Mouse (Mus musculus): Measurements from ENCODE around the gene Ptgis. TPM values are rescaled to one million over a fixed set of nuclear protein-coding genes. Genes with fewer than 3 reads are reported as not detected.

The Ptgis gene
- total RNA-seq, 2 experiments from 2014 or later = 1.5 to 2.4 TPM

DNA sequence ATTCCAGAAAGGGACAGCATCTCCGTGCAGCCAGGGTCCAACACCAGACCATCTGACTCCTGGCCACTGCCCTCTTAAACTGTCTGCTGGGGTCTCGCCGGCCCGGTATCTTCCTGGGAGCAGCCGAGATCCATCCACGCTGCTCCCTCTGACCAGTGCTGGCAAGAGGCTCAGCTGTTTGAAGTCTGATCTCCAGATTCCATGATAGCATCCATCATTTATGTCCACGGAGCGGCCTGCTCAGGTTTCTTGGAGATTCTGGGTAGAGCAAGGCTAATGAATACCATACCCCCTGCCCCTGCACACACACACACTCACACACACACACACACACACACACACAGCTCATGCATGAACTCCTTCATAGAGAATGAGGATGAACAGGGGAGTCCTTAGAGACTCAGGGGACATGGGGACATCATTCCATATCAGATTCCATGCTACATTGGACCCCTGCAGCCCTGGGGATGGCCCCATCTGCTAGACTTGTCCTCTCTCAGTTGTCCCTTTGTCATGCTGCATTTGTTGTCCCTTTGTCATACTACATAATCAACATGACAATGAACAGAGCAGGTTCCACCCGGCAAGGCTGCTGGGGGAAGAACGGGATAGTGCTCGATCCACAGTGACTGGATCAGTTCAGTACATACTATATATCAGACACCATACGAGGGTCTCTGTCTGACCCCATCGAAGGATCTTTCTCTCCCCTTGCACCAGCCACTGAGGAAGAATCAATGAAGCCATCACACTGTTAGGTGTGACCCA is 41.6 kb downstream of the Ptgis start:
- no peak for DNase-seq (ENCODE audit: low spot score in 2 of 2)

DNA sequence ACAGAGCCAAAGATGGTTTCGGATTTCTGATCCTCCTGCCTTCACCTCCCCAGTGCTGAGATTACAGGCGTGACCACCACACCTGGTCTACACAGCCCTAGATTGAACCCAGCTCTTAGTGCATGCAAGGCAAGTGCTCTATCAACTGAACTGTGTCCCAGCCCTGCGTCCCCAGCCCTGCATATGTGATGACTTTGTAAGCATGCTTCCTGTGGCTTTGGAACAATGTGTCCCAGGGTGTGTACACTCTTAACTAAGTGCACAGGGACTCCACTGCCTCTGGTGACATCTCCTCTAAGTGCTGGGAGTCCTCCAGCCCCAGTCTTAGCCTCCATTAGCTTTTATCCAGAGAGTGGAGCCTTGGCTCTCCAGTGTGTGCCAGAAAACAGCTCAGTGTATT is 47.0 kb downstream of the Ptgis start:
- no peak for DNase-seq (ENCODE audit: low spot score in 2 of 2)

DNA sequence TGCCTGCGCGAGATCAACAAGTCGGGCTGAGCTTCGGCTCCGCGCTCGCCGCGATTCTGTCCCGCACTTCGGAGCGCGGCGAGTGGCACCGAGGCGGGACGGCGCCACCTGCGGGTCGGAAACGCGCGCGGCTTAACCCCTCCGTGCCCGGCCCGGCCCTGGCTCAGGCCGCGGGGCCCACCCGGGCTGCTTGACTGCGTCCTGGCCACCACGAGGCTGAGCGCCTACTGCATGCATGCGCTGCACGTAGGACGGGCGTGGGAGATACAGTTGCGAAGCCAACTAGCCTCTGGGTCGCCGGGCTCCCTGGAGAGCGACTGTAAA is 50.4 kb downstream of the Ptgis start, which contains the start of gene Kcnb1:
Gene Kcnb1 (minus strand): TSS at position 80 of the 324 bp plus-strand sequence.
- DNase-seq (ENCODE audit: low spot score in 2 of 2) = peak; percentile 81 to 86

DNA sequence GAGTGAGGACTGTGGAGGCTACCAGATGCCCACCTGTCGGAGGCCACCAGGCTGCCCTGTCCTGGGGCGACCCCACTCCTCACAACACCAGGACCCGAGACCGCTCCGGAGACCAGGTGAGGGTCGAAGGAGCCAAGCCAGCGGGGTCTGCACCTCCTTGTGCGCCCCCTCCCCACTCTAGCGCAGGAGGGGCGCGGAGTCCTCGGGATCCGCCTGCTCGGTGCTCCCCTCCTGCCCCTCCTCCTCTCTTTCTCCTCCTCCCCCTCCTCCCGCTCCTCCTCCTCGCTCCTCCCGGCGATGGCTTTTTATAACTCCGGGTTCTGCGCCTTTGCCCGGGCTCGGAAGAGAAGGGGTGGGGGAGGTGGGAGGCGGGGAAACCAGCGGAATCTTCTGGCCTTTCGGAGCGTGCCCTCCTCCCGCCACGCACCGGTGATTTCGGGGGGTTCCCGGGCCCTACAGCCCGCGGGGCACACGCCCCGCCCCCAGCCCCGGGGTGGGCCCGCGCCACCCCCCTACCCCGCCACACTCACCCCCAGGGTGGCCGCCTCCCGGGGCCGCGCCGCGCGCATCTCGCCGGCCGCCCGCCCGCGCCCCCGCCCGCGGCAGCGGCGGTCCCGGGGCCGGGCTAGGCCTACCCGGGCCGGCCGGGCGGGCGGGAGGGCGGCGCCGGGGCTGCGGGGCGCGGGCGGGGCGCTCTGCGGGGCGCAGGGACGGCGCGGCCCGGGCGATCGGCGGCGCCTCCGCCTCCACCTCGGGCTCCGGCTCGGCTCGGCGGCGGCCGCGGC is 50.9 kb downstream of the Ptgis start:
- peak in 1 of 2 experiments; percentile 58 for DNase-seq (ENCODE audit: low spot score in 2 of 2)

DNA sequence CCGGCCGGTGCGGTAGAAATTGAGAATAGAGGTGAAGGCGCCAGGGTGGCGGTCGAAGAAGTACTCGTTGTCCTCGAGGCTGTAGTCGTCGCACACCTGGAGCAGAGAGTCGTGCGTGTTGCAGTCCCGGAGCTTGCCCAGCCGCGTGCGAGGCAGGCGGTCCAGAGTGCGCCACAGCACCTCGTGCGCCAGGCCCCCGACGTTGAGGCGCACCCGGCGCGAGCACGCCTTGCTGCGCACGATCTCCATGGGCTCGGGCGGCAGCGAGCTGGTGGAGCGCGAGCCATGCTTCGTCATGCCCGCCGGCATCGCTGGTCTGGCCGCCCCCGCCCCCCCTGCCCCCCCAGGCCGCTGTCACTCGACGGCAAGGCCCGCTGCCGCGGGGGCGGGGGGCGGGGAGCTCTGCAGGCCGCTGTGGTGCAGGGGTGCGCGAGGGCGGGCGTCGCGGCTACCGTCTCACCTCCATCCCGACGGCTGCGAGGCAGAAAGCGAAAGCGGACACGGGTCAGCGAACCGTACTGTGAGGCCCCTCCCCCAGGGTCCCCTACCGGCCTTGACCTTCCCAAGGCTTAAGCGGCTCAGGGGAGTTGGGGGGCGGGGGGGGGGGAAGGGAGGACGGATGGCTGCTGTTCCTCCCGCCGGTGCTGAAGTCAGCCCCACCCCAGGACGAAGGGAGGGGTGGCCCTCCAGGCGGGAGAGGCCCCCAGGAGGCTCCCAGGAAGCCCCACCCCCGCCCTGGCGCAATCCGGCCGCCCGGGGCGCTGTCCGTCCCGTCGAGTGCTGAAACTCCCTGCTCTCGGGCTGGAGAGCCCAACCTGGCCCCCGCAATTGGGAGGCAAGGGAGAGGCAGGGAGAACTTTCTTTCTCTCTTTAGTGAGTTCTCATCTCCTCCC is 51.8 kb downstream of the Ptgis start:
- no peak for DNase-seq (ENCODE audit: low spot score in 2 of 2)

DNA sequence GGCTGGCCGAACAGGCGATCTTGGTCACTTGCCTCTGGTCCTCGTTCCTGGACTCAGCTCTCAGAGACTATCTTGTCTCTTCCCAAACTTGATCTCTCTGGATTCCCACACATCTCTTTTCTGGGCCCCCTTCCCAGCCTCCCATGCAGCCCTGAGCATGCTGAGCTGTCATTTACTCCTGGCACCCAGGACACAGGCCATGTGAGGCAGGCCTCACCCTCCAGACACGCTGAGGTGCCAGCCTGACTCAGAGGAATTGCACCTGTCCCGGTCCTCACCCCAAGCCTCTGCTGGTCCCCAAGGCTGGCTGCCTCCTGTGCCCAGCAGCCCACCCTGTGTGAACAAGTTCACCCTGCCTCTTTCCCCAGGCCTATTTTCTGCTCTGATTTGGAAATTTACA is 53.3 kb downstream of the Ptgis start:
- DNase-seq (ENCODE audit: low spot score in 2 of 2) = no peak

DNA sequence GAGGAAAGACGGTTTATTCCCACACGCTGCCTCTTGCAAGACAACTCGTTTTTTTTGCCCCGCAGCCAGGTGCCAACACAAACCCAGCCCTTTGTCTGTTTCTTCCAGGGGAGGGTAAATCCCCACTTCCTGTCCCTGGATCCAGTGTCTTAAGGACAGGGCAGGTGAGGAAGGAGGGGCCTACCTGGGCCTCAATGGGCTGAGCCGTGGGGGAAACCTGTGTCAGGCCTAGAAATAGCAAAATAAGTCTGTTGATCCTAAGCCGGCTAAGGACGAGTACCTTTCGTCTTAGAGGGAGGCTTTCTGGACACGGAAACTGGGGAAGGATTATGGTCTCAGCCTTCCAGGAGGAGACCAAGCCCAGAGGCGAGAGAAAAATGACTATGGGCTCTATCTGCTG is 53.9 kb downstream of the Ptgis start:
- no peak for DNase-seq (ENCODE audit: low spot score in 2 of 2)

DNA sequence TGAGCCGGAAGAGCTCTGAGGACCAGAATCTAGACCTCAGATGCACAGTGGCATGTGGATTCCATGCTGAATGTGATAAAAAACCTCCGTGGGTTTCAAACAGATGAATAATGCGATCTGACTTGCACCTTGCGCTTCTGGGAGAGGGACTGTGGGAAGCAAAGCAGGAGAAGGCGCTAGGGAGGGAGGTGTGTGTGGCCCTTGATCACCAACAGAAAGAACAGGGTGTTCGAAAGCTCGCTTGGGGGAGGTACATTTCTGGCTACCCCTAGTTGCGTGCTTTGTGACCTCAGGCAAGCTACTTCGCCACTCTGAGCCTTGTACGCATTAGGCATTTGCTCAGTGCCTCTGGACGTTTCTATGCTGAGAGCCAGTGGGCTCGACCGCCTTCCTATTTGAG is 54.4 kb downstream of the Ptgis start:
- DNase-seq (ENCODE audit: low spot score in 2 of 2) = no peak

DNA sequence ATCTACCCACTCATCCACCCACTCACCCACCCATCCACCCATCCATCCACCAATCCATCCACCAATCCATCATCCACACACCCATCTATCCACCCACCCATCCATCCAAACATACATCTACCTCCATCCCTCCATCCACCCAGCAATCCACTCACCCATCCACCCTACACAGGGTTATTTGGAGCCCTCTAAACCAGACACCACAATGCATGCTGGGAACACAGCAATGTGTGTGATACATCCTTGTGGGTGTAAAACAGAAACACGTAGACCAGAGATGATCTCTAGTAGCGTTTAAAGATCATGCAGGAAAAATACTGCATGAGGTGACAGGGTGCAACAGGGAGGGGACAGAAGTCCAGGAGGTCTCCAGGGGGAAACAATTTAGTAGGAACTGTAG is 55.0 kb downstream of the Ptgis start:
- no peak for DNase-seq (ENCODE audit: low spot score in 2 of 2)

DNA sequence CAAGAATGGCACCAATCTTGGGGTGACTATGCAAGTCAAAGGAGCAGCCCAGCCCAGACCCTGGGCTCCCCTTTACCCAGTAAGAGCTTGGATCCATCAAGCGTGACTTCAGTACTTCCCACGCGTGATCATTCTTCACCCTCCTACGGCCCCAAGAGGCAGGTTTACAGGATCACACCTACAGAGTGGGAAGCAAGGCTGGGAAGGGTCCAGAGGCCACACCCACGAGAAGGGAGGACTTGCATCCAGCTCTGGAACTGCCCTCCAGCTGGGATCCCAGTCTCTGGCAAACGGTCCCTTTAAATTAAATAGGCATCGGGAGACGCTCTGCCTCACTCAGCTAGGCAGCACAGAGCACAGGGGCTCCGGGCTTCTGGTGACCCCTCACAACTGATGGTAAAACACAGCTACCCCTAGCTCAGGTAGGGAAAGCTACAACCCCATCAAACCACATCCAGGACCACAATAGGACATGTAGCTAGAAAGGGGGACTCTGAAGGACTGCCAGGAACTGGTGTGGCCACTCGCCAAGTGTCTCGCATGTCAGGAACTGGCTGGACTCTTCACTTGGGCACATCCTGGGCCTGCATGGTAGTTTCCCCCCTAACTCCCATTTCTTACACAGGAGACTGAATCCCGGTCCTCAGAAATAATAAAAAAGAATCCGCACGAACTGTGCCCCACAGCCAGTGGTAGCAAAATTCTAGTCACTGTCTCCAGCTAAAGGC is 58.6 kb downstream of the Ptgis start:
- no peak for DNase-seq (ENCODE audit: low spot score in 2 of 2)

DNA sequence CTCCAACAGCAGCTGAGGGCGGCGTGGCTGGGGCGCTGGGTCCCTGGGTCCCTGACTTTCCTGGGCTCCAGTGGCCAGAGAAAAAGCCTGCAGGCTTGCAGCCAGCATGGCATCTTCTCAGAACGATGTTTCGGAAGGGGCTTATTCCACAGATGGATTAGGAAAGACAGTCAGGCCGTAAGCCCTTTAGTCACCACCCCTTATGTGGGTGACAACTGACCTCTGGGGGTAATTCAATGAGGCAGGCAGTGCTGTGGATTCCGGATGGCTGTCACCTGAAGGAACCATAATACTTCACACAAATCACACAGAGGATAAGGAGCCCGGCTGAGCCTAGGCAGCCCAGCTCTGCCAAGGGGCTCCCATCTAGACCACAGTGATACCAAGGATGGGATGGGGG is 59.3 kb downstream of the Ptgis start:
- no peak for DNase-seq (ENCODE audit: low spot score in 2 of 2)

DNA sequence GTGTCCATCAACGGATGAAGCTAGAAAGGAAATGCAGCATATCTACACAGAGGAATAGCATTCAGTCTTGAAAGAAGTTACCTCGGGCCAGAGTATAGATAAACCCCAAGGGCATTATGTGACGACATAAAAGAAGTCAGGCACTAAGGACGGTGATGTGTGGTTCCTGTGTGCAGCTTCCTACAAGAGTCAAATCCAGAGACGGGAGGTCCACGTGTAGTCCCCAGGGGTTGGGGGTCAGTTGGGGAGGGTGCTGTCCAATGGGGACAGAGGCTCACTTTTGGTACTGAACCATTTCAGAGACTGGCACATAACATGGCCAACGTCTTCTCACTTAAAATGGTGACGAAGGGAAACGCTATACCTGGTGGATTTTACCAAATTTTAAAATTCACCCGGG is 61.1 kb downstream of the Ptgis start:
- DNase-seq (ENCODE audit: low spot score in 2 of 2) = no peak

DNA sequence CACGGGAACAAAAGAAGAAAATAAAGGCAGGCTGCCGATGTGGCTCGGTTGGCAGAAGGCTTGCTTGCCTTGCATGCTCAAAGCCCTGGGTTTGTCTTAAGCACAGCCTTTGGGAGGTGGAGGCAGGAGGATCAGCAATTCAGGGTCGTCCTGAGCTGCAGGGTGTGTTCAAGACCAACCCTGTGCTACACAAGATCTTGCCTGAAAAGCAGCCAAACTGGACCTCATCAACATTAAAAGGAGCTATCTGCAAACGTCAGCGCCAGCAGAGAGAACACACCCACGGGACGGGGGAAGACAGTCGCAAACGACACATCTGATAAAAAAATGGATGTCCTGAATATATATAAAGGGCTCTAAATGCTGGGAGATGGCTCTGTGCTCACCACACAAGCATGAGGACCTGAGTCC is 63.2 kb downstream of the Ptgis start:
- DNase-seq (ENCODE audit: low spot score in 2 of 2) = peak; percentile 65 to 78

DNA sequence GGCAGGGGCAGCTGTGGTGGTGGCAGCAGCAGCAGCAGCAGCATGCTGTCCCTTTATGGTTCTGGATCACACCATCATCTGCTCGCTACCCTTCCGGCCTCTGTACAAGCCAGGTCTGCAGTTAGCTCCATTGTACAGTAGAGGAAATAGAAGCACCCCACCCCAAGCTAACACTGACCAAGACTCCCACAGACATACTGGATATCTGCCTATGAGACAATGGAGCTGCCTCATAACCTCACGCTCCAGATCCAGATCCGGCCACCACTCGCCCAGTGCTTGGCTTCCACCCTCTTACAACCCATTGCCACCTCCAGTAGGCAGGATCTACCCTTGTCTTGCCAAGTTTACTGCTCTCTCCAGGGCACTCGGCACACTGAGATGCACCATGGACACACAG is 65.1 kb downstream of the Ptgis start:
- DNase-seq (ENCODE audit: low spot score in 2 of 2) = no peak

DNA sequence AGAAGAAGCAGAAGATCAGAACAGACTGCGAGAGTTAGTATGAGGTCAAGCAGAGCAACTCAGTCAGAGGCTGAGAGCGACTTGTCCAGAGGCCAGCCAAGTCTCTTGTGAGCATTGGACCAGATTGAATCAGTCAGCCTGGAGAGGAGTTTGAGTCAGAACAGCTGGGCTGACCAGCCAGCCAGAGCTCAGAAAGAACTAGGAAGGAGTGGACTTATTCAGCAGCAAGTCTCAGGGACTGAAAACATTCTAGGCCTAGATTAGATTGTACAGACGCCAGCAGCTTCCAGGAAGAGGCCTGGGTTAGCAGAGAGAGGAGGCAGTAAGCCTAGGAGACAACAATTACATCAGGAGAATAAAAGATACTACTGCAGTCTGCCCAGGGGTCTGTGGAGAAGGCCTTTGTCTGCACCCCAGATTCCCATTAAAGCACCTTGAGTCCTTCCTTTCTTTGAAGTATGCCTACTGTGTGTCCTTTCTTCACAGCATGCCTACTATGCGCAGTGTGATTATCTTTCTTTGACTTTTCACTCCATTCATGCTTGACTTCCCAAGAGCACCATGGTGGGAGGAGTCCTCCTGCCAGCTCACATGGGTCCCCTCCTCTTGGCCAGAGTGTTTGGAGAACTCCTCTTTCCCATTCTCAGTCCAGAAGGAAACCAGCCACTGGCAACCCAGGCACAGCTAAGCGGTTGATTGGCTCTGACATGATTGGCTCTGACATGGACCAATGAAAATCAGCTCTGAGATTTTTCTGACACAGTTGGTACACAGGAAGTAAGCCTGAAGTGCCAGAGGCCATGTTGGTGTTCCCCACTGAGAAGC is 67.1 kb downstream of the Ptgis start:
- no peak for DNase-seq (ENCODE audit: low spot score in 2 of 2)

DNA sequence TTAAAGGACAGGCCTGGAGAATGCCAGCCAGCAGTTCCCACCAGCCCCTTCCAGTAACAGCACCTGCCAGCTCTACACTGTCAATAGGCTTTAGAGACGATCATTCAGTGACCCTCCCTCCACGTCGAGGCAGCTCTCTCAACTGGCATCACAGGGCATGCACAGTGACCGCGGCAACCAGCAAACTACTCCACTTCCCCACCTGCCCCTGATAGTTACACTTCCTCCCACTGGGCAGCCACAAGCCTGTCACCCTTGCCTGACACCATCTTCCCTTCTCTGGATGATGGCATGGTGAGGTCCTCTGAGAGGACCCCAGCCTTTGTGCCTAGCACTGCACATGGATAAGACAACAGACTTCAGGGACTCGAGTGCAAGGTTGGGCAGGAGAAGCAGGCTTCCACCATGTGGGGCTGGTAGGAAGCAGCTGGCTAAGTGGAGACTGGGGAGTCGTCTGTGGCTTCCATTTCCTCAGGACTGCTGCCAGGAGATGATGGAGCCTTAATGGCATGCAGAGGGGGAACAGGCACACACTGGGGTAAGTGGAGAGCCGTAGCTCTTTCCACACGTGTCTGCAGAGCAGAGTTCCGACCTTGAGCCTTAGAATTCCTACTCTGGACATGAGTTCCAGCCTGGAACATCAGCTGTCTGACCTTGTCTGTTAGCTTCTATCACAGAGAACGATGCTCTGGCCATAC is 72.7 kb downstream of the Ptgis start:
- no peak for DNase-seq (ENCODE audit: low spot score in 2 of 2)

DNA sequence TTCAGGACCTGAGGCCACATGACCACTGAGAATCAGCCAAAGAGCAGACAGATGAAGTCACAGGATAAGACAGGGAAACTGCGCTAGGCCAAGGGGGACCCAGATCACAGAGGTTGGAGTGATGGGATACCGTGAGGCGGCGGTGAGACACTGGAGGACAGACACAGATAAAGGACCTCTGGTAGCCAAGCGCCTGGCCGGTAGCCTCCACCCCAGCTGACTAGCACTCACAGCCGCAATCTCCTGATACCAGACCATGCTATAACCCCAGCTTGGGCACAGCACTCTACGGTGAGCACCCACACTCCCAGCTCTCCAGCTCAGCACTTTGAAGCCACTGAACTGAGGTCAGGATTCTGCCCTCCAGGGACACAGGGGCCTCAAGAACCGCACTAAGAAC is 76.8 kb downstream of the Ptgis start:
- DNase-seq (ENCODE audit: low spot score in 2 of 2) = no peak

DNA sequence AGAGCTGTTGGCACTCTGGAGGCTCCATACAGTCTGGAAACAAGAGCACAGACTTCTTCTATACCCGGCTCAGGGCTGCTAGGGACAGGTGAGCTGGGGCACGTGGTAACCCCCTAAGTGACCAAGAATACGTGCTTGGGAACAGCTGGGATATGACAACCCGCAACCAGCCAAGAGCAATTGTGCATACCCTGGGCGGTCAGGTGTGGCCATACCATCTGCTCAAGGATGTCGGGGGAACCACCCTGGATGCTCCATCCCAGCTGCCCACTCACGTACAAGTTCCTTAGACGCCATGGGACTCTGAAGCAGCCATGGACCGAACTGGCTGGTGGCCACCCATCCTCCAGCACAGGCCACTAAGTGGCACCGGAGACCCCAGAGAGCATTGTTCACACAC is 77.3 kb downstream of the Ptgis start:
- no peak for DNase-seq (ENCODE audit: low spot score in 2 of 2)

DNA sequence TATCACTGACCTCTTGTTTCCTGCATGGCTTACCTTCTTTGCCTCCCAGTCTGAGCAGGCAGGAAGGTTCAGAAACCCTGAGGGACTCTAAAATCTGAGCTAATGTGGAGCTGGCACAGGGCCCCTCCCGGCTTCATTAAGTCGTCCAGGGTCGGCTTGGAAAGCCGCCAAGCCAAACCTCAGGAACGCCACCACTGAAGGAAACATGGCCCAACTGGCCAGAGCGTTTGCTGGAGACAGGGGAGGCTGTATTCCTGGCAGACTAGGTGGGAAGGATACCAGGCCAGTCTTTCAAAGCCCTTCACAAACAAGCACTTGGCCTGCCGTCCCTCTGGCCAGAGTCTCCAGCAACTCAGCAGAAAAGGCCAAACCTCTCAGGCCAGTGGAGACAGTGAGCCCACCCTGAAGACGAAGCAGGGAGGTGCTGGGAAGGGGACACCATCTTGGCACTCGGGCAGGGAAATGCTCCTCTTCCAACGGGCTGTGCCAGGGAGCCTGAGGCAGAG is 77.8 kb downstream of the Ptgis start:
- no peak for DNase-seq (ENCODE audit: low spot score in 2 of 2)

All from left cerebral cortex, adult 18-20 months (tissue).